In the genomic region with DNA sequence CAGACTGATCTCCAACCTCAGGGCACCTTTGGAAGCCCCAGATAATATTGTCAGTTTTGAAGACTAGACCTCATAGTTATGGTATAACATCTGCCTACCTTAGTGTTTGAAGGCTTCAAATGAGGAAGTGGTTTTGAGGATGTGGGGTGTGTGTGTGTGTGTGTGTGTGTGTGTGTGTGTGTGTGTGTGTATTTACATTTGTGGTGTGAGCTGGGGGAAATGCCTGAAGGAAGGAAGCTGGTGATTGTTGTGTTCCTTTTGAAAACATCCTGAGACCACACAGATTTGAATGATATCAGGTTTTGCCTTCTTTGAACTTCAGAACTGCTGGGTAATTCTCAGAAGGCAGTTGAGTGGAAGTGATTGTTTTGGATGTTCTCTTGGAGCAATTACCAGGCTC, we compare ENCODE assay signal across 26 mouse cellular contexts. TPM values are rescaled to one million over a fixed set of nuclear protein-coding genes. Genes with fewer than 3 reads are reported as not detected.
DNase-seq lines count a peak whose midpoint lies in the region; ATAC-seq lines count a peak whose summit lies in the region.
"Had no signal": no experiment of that assay in that cellular context is flagged by ENCODE, and none has a peak within 500 bp of the region (broad histone marks: within the 10 kb centered on the region; RNA-seq: fewer than 3 reads in every experiment).

No protein-coding gene starts in this region.

- H3K27ac ChIP-seq in kidney, embryonic 16.5 days (ENCODE audit: low read length) = no peak overlapping the region
- H3K27ac ChIP-seq: limb, embryonic 15.5 days; midbrain, embryonic 12.5 days had no signal

- H3K27me3 ChIP-seq in splenic B cell, adult 2 months (ENCODE audit: control insufficient read depth, insufficient read depth, low read length, poor library complexity, severe bottlenecking) = no peaks in the 10 kb centered on the region
- H3K27me3 ChIP-seq in kidney, embryonic 16.5 days (ENCODE audit: insufficient read depth, low read length) = no peaks in the 10 kb centered on the region
- H3K27me3 ChIP-seq: limb, embryonic 15.5 days; midbrain, embryonic 12.5 days had no signal

- no peak overlapping the region for H3K4me3 ChIP-seq in kidney, embryonic 16.5 days (ENCODE audit: low read length)
- H3K4me3 ChIP-seq: erythroblast, embryonic 14.5 days; limb, embryonic 15.5 days; midbrain, embryonic 12.5 days; myocyte had no signal

- no peaks in the 10 kb centered on the region for H3K4me1 ChIP-seq in kidney, embryonic 16.5 days (ENCODE audit: insufficient read depth, low read length)
- H3K4me1 ChIP-seq: limb, embryonic 15.5 days; midbrain, embryonic 12.5 days had no signal

- DNase-seq in retina, postnatal 1 day = peak; percentile 20
- DNase-seq in retina, embryonic 14.5 days (ENCODE audit: low spot score) = no peak
- DNase-seq in T-cell, adult 2 months (ENCODE audit: low spot score) = peak; percentile 38
- peak; percentile 0 for DNase-seq in splenic B cell, adult 2 months (ENCODE audit: low read depth, low spot score)
- no peak for DNase-seq in adrenal gland, adult 2 months
- no peak for DNase-seq in kidney, adult 18-20 months
- DNase-seq: cerebellum, postnatal 25 days; heart, postnatal 4 days; kidney, adult 8-10 months; kidney, postnatal 4 days; lung, postnatal 4 days had no signal

- no peaks in the 10 kb centered on the region for H3K9me3 ChIP-seq in kidney, embryonic 16.5 days (ENCODE audit: low read length)
- H3K9me3 ChIP-seq: limb, embryonic 15.5 days; midbrain, embryonic 12.5 days had no signal

- no peak overlapping the region for H3K4me2 ChIP-seq in kidney, embryonic 16.5 days (replicated peaks; ENCODE audit: low read depth, low read length)
- H3K4me2 ChIP-seq: limb, embryonic 15.5 days; midbrain, embryonic 12.5 days had no signal

- no peak overlapping the region for H3K9ac ChIP-seq in kidney, embryonic 16.5 days (replicated peaks; ENCODE audit: low read length)
- H3K9ac ChIP-seq: limb, embryonic 15.5 days; midbrain, embryonic 12.5 days had no signal

- H3K36me3 ChIP-seq in splenic B cell, adult 2 months (ENCODE audit: control insufficient read depth, insufficient read depth, low read length, poor library complexity, severe bottlenecking) = no peaks in the 10 kb centered on the region
- H3K36me3 ChIP-seq in kidney, embryonic 16.5 days (ENCODE audit: insufficient read depth, low read length) = no peaks in the 10 kb centered on the region
- H3K36me3 ChIP-seq: limb, embryonic 15.5 days; midbrain, embryonic 12.5 days had no signal

- ATAC-seq in kidney, embryonic 16.5 days (ENCODE audit: low FRiP score, low TSS enrichment) = no peak
- ATAC-seq: forebrain, embryonic 16.5 days had no signal

RNA-seq across cellular contexts. Expression of gene Fthl17a, which starts 22.6 kb away (rescaled TPM):
- not detected in 2 replicates for polyA plus RNA-seq in kidney, embryonic 16.5 days (2015; fragmentation: Nextera tagmentation; extraction: Ambion mirVana)
- not detected for total RNA-seq in adrenal gland, adult 2 months (2021)
- polyA plus RNA-seq in adrenal gland, adult 2 months (2012; rRNA removed) = not detected in 2 replicates
- total RNA-seq: adrenal gland, adult 18-20 months; gastrocnemius, adult 18-20 months; heart, postnatal 4 days; layer of hippocampus, postnatal 14 days; left cerebral cortex, postnatal 25 days; neutrophil, adult 5-6 weeks had no signal
- polyA plus RNA-seq: embryonic facial prominence, embryonic 11.5 days; erythroblast, embryonic 14.5 days; forebrain, embryonic 16.5 days; limb, embryonic 15.5 days; liver, embryonic 16.5 days; midbrain, embryonic 12.5 days; myocyte; small intestine, adult 2 months; stomach, embryonic 14.5 days had no signal

Comparison
In these comparisons a context has a peak if more than half of its experiments do, and no peak if none do; other contexts are left out.
1. DNase-seq: peak in retina, postnatal 1 day (single experiment), T-cell, adult 2 months (single experiment) and splenic B cell, adult 2 months (single experiment); none in retina, embryonic 14.5 days (single experiment), adrenal gland, adult 2 months (single experiment) and kidney, adult 18-20 months (single experiment).